Mouse (Mus musculus) E14TG2a.4 (cell line): Measurements from ENCODE around the gene Il31.

Experiments used
- H3K27me3 ChIP-seq: 2 replicates; pipeline ENCODE4 v1.6.1; 2014; ENCODE audit warnings: low read length, control low read depth; ENCODE audit not compliant: insufficient read depth
- H3K36me3 ChIP-seq: 2 replicates; pipeline ENCODE4 v1.6.1; 2014; ENCODE audit warnings: low read length, control low read depth; ENCODE audit not compliant: insufficient read depth
- H3K4me1 ChIP-seq: replicated peaks from 2 replicates; pipeline ENCODE4 v1.6.1; 2014; ENCODE audit warnings: low read depth, low read length, control low read depth
- H3K4me3 ChIP-seq: replicated peaks from 2 replicates; pipeline ENCODE4 v1.5.1; 2014; ENCODE audit warnings: mild to moderate bottlenecking, low read length
- H3K9me3 ChIP-seq: 2 replicates; pipeline ENCODE4 v1.6.1; 2014; ENCODE audit warnings: low read length, control low read depth
- CTCF ChIP-seq: conservative IDR thresholded peaks from 2 replicates; pipeline ENCODE4 v1.5.1; 2014; ENCODE audit warnings: low read length
- NANOG ChIP-seq: IDR thresholded peaks from 2 replicates; pipeline ENCODE4 v1.6.1; 2014; ENCODE audit warnings: borderline replicate concordance, low read length, mixed read lengths
- POU5F1 ChIP-seq: IDR thresholded peaks from 2 replicates; pipeline ENCODE4 v1.6.1; 2014; ENCODE audit warnings: low read length, borderline replicate concordance

Gene Il31

DNA sequence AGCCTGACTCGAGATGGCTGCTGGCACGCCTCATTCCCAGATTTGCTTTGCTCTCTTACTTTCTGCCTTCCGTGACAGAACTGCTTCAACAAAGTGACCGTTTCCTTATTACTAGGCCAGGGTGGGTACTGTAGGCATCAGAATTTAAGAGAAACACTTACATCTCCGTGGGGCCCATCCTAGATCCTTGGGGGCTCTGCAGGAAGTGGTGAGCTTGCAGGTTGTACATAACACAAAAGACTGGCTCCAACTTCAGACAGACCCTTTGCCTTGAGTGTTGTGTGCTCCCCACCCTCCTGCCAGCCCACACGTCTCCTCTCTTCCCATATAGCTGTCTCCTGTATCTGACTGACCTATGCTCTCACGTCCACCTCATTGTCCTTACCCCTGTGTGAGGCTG is 37.4 kb downstream of the Il31 start:
- TF ChIP-seq POU5F1 (no peak), NANOG (no peak), CTCF (no peak)
- H3K4me3 ChIP-seq, result no peak overlapping the region
- H3K4me1 ChIP-seq, result 0 out of 2 replicates have a peak, but pooled peaks cover 6% of the 10 kb centered on the region
- H3K9me3 ChIP-seq, result no peaks in the 10 kb centered on the region
- H3K36me3 ChIP-seq, result peaks cover 86% of the 10 kb centered on the region
- H3K27me3 ChIP-seq, result no peaks in the 10 kb centered on the region

DNA sequence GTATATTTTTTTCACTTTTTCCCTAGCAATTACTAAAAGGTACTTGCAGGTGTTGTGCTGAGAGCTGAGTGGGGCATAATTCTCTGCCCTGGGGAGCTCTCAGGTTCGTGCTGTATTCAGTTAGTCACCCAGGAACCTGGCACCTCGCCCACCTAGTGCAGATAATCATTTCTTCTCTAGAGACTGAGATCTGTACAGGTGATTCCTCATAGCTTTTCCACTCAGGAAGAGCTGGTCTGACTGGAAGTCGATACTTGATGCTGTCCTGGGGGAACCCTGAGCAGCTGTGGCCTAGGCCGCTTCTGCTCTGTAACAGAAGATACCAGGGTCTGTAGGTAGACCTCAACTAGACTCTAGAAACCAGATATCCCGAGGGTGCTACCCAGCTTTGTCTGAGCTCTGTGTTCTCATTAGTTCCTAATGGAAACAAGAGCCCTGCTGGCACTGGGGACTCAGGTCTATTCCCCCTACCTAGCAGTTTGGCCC is 44.4 kb downstream of the Il31 start:
- no peaks in the 10 kb centered on the region for H3K27me3 ChIP-seq
- no peak for TF ChIP-seq POU5F1
- no peak for TF ChIP-seq NANOG
- TF ChIP-seq CTCF, result no peak
- no peak overlapping the region for H3K4me3 ChIP-seq
- H3K36me3 ChIP-seq, result peaks cover 68% of the 10 kb centered on the region
- no peaks in the 10 kb centered on the region; the same call in 1 of the 2 replicates for H3K4me1 ChIP-seq
- no peaks in the 10 kb centered on the region for H3K9me3 ChIP-seq

DNA sequence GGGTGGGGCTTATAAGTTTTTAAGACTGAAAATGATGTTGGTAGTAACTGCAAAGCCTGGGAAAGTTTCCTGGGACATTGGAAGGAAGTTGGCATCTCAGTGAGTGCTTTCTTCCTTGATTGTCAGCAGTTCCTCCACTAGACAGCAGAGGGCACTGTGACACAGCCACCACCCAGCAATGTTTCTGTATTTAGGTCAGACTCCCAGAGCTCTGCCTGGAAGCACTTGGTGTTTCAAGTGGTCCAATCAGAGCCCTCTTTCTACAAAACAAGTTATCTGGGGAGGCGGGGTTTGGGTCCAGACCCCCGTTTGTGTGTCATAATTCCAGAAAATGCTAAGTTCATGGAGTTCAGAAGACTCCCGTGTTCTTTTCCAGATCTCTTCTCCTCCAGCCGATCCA is 45.2 kb downstream of the Il31 start:
- TF ChIP-seq NANOG (no peak), CTCF (peak; percentile 82), POU5F1 (no peak)
- Histone ChIP-seq H3K27me3 (no peaks in the 10 kb centered on the region), H3K9me3 (no peaks in the 10 kb centered on the region), H3K4me1 (no peaks in the 10 kb centered on the region; the same call in 1 of the 2 replicates), H3K4me3 (no peak overlapping the region), H3K36me3 (peaks cover 60% of the 10 kb centered on the region)

- Histone ChIP-seq H3K36me3 (peaks cover 47% of the 10 kb centered on the region), H3K4me3 (no peak overlapping the region), H3K27me3 (no peaks in the 10 kb centered on the region), H3K9me3 (no peaks in the 10 kb centered on the region), H3K4me1 (no peaks in the 10 kb centered on the region; the same call in 1 of the 2 replicates)
- TF ChIP-seq NANOG (no peak), POU5F1 (no peak), CTCF (no peak)
Observed at GRCm38 (mm10) chr5:123442283-123442682, 47.0 kb downstream of the Il31 start.

DNA sequence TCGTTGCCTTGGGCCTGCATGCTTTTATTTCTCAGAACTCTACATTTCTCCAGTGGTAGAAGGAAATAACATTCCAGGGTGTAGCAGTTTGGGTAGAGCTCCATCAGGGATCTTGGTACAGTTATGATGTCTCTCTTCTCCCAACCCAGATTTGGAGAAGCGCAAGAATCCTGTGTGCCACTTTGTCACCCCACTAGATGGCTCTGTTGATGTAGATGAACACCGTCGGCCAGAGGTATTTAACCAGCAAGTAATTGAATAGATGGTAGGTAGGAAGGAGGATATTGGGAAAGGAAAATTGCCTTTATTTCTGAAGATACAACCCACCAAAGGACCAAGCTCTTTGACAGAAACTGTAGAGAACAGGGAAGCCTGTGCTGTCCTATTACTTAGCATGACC is 48.6 kb downstream of the Il31 start:
- TF ChIP-seq NANOG, result no peak
- no peak for TF ChIP-seq POU5F1
- no peak; the same call in 1 of the 2 replicates for TF ChIP-seq CTCF
- Histone ChIP-seq H3K27me3 (no peaks in the 10 kb centered on the region), H3K4me3 (no peak overlapping the region), H3K4me1 (peaks cover 7% of the 10 kb centered on the region; the same call in 1 of the 2 replicates), H3K36me3 (peaks cover 36% of the 10 kb centered on the region), H3K9me3 (no peaks in the 10 kb centered on the region)

DNA sequence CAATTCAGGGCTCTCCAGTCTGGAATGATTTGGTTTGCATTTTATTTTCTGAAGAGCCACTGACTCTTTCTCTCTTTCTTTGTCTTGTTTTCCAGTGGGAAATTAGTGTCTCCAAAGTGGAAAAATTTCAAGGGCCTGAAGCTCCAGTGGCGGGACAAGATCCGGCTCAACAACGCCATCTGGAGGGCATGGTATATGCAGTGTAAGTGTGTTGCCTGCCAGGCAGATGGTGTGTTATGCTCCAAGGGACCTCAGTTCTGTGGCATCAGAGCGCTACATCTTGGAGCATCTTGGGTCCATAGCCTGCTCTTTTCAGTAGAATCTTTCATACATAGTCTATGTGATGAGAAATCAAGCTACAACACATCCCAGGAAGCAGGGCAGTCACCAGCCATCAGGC is 49.3 kb downstream of the Il31 start:
- Histone ChIP-seq H3K4me1 (peaks cover 7% of the 10 kb centered on the region; the same call in 1 of the 2 replicates), H3K36me3 (peaks cover 35% of the 10 kb centered on the region), H3K4me3 (no peak overlapping the region), H3K27me3 (no peaks in the 10 kb centered on the region), H3K9me3 (no peaks in the 10 kb centered on the region)
- TF ChIP-seq POU5F1 (no peak), NANOG (no peak), CTCF (peak; percentile 23)

DNA sequence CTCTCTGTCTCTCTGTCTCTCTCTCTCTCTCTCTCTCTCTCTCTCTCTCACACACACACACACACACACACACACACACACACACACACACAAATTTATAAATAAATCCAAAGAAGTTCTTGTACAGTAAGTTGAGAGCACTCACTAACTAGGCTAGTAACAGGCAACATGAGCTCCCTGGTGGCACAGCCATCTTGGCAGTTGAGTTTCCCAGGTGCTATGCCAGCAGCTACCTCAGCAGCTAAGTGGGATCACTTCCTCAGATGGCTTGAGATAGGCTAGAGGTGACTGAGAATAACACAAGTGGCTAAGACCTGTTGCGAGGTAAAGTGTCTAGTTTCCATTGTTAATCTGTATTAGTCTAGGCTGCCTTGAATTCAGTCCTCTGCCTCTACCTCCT is 50.0 kb downstream of the Il31 start:
- TF ChIP-seq CTCF (no peak), NANOG (no peak), POU5F1 (no peak)
- no peak overlapping the region for H3K4me3 ChIP-seq
- no peaks in the 10 kb centered on the region for H3K9me3 ChIP-seq
- peaks cover 7% of the 10 kb centered on the region; the same call in 1 of the 2 replicates for H3K4me1 ChIP-seq
- peaks cover 32% of the 10 kb centered on the region for H3K36me3 ChIP-seq
- H3K27me3 ChIP-seq, result no peaks in the 10 kb centered on the region

DNA sequence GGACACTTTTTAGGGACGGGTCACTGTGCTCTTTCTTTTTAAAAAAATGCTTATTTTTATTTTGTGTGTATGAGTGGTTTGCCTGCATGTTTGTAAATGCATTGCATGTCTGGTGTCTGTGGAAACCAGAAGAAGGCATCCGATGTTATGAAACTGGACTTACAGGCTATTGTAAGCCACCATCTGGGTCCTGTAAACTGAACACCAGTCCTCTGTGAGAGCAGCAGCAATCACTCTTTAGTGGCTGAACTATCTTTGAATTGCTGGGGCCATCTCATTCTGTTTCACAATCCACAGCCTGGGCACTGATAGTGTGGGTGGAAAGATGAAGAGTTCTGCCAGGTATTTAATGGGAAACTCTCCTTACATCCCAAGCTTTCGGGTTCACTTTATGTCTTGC is 50.9 kb downstream of the Il31 start:
- H3K4me1 ChIP-seq, result peaks cover 7% of the 10 kb centered on the region; the same call in 1 of the 2 replicates
- H3K4me3 ChIP-seq, result no peak overlapping the region
- H3K27me3 ChIP-seq, result no peaks in the 10 kb centered on the region
- peaks cover 26% of the 10 kb centered on the region for H3K36me3 ChIP-seq
- no peaks in the 10 kb centered on the region for H3K9me3 ChIP-seq
- TF ChIP-seq CTCF (no peak), POU5F1 (no peak), NANOG (no peak)

- Histone ChIP-seq H3K36me3 (peaks cover 10% of the 10 kb centered on the region), H3K4me1 (peaks cover 7% of the 10 kb centered on the region; the same call in 1 of the 2 replicates), H3K4me3 (no peak overlapping the region), H3K9me3 (no peaks in the 10 kb centered on the region), H3K27me3 (no peaks in the 10 kb centered on the region)
- TF ChIP-seq POU5F1, result no peak
- peak; percentile 54 for TF ChIP-seq CTCF
Observed at GRCm38 (mm10) chr5:123436780-123437175, 52.5 kb downstream of the Il31 start.
